Mouse (Mus musculus) spleen, adult 2 months (tissue): Measurements from ENCODE around the gene Cth. TPM values are rescaled to one million over a fixed set of nuclear protein-coding genes. Genes with fewer than 3 reads are reported as not detected.

Source experiments
- DNase-seq, 2 experiments: peaks; one replicate each; pipeline versions ENCODE4 v3.0.0 to v3.0.0-alpha.2; 2012 to 2021; ENCODE audit warnings: low spot score in 2 of 2, low read depth in 1 of 2
- H3K27ac ChIP-seq: fragments of 200-500 bp; 2 replicates; pipeline ENCODE4 v1.5.1; 2012; ENCODE audit warnings: low read length, inconsistent platforms; ENCODE audit not compliant: insufficient read depth
- H3K27me3 ChIP-seq: fragments of 200-500 bp; 2 replicates; pipeline ENCODE4 v1.6.1; 2012; ENCODE audit warnings: mild to moderate bottlenecking, moderate library complexity, low read length, inconsistent platforms; ENCODE audit not compliant: control insufficient read depth, insufficient read depth
- H3K36me3 ChIP-seq: fragments of 200-500 bp; 2 replicates; pipeline ENCODE4 v1.6.1; 2012; ENCODE audit warnings: mild to moderate bottlenecking, low read length, inconsistent platforms; ENCODE audit not compliant: control insufficient read depth, insufficient read depth
- H3K4me1 ChIP-seq: fragments of 200-500 bp; 2 replicates; pipeline ENCODE4 v1.6.1; 2011; ENCODE audit warnings: inconsistent platforms; ENCODE audit not compliant: control insufficient read depth, insufficient read depth, insufficient read length
- H3K4me3 ChIP-seq: fragments of 200-500 bp; 2 replicates; pipeline ENCODE4 v1.5.1; 2011; ENCODE audit warnings: mild to moderate bottlenecking, inconsistent platforms; ENCODE audit not compliant: insufficient read depth, insufficient read length; ENCODE audit errors: extremely low read depth
- CTCF ChIP-seq: fragments of 200-500 bp; IDR thresholded peaks from 2 replicates; pipeline ENCODE4 v1.5.1; 2011; ENCODE audit warnings: mild to moderate bottlenecking, inconsistent platforms; ENCODE audit not compliant: insufficient read depth, insufficient read length, insufficient replicate concordance; ENCODE audit errors: extremely low read depth
- POLR2A ChIP-seq: fragments of 200-500 bp; IDR thresholded peaks from 2 replicates; pipeline ENCODE4 v1.6.1; 2011; ENCODE audit warnings: low read depth, low read length, inconsistent platforms
- whole genome bisulfite sequencing: fragments of 180-500 bp; shearing (Covaris S2); methylation state at CpG from one replicate; pipeline ENCODE4 v1.1.7; 2018; 5-methylcytosine and 5-hydroxymethylcytosine counted together
- polyA plus RNA-seq: library from polyadenylated mRNA; depleted of rRNA; stranded (reverse); fragments of >200 nt; gene quantifications from 2 replicates; pipeline ENCODE4 v1.2.3, GENCODE M21; 2012; rRNA removed

Gene Cth
- 0.29 and 0.32 TPM in 2 replicates for polyA plus RNA-seq

DNA sequence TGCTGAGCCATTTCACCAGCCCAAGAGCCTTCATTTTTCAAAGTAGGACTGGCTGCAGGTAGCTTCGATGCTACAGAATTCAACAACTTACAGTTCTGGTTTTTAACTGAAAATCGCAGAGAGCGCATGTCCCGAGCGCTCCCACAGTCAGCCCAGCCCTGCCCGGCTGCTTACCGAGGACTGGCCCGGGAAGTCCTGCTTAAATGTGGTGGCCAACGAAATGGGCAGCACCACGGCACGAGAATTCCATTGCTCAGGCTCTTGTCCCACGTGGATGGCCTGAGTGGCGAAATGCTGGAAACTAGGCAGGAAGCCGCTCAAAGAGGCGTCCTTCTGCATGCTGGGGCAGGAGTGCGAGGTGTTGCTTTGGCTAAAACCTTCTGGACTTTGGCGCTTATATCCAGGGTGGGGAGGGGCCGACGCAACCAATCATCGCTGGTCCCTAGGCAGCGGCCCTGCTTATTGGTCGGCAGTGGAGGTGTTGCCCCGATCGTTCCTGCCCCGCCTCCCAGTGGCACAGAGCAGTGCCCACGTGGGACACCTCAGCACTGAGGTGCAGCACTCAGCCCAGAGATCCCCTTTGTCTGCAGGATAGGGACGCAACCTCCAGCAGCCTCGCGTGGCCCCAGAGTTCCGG is at the start of gene Cth:
Cth (minus strand) TSS at position 386 of the 637 bp plus-strand sequence.
- H3K27me3 ChIP-seq = peaks cover 5% of the 10 kb centered on the region; the same call in 1 of the 2 replicates
- no peak for TF ChIP-seq POLR2A
- no peak for TF ChIP-seq CTCF
- 1% methylated on average over 30 of the region's 30 CpGs for WGBS
- peak within 1 kb of the TSS; percentile 57 for H3K4me3 ChIP-seq
- peak in 1 of 2 experiments; percentile 66 for DNase-seq
- no peaks in the 10 kb centered on the region for H3K36me3 ChIP-seq
- H3K27ac ChIP-seq = no peak within 1 kb of the TSS
- H3K4me1 ChIP-seq = peaks cover 7% of the 10 kb centered on the region

DNA sequence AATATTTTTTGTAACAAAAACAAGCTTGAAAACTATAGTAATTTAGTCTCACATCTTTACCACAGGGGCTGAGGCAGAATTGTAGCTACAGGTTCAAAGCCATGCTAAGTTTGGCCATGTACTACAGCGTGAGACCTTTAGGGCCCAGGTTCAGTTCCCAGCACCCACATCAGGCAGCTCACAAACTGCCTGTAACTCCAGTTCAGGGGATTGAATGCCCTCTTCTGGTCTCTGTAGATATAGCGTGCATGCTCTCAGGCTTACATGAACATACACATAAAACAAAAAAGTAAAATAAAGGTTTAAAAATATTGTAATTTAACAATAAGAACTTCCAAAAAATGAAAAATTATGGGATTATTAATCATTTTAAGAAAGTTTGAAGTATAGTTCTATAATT is 48.4 kb upstream of the Cth start:
- Histone ChIP-seq H3K36me3 (peaks cover 3% of the 10 kb centered on the region; the same call in 1 of the 2 replicates), H3K27ac (no peak overlapping the region), H3K4me3 (no peak overlapping the region), H3K27me3 (no peaks in the 10 kb centered on the region), H3K4me1 (no peaks in the 10 kb centered on the region)
- 97% methylated on average over 2 of the region's 2 CpGs for WGBS
- no peak for TF ChIP-seq CTCF
- DNase-seq = no peak

DNA sequence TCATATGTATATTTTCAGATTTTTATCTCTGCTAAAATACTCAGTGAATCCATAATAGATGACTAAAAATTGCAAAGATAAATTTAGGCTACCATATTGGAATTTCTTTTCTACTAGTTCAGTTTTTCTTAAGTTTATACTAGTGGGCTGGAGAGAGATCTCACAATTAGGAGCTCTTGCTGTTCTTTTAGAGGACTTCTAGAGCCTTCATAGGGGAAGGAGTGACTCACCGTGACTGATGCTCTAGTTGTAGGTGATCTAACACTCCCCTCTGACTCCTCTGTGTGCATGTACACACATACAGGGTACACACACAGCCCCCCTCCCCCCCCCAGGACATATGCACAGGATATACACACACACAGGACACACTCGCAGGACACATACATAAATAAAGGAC is 46.3 kb upstream of the Cth start:
- 90% methylated on average over 2 of the region's 2 CpGs for WGBS
- TF ChIP-seq POLR2A = no peak
- no peak for DNase-seq
- Histone ChIP-seq H3K4me1 (no peaks in the 10 kb centered on the region), H3K27ac (no peak overlapping the region), H3K36me3 (peaks cover 3% of the 10 kb centered on the region; the same call in 1 of the 2 replicates), H3K27me3 (no peaks in the 10 kb centered on the region), H3K4me3 (no peak overlapping the region)

DNA sequence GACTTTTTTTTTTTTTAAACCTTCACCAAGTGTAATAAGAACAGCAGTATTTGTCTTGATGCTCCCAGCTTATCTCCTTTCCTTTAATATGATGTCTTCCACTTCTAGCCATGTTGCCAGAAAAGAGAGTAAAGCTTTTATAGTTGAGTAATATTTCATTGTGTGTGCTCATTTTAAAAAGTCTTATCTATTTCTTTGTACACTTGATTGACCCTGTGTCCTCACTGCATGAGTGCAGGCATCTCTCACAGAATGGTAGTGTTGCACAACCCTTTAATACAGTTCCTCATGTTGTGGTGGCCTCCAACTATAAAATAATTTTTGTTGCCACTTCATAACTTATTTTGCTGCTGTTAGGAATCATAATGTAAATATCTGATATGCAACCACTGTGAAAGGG is 32.4 kb upstream of the Cth start:
- peaks cover 3% of the 10 kb centered on the region; the same call in 1 of the 2 replicates for H3K36me3 ChIP-seq
- H3K27me3 ChIP-seq = no peaks in the 10 kb centered on the region
- no peak for TF ChIP-seq POLR2A
- no peak for TF ChIP-seq CTCF
- DNase-seq = no peak
- no peaks in the 10 kb centered on the region for H3K4me1 ChIP-seq
- H3K27ac ChIP-seq = no peak overlapping the region
- no peak overlapping the region for H3K4me3 ChIP-seq

DNA sequence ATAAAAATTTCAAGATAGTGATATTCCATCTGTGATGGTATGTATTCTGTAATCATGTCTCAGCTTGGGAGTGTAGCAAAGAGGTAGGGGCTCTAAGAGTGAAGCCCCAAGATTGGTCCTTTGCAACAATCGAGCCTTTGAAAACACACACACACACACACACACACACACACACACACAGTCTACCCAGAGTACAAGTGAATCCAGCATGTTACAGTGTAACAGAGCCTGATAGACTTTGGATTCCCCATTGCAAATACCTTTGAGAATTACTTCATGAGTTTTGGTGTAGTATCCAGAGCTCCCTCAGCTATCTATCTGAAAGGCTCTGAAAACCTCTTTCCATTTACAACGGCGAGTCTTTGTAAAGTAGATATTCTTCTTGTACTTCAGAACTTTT is 31.3 kb upstream of the Cth start:
- WGBS = 94% methylated on average over 3 of the region's 3 CpGs
- Histone ChIP-seq H3K27me3 (no peaks in the 10 kb centered on the region), H3K4me1 (no peaks in the 10 kb centered on the region), H3K27ac (no peak overlapping the region), H3K4me3 (no peak overlapping the region), H3K36me3 (no peaks in the 10 kb centered on the region)
- no peak for TF ChIP-seq CTCF
- TF ChIP-seq POLR2A = no peak
- no peak for DNase-seq

DNA sequence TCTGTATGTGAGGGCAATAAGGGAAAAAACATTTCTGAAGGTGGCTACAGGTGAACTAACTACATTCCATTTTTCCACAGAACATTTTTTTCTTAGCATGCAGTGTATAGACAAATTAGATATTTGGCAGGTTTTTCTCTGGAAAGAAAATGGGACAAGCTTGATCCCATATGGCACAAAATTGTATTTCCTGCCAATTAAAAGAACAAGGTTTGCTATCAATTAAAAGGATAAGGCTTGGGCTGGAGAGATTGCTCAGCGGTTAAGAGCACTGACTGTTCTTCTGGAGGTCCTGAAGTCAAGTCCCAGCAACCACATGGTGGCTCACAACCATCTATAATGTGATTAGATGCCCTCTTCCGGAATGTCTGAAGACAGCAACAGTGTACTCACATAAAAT is 30.6 kb upstream of the Cth start:
- TF ChIP-seq POLR2A (no peak), CTCF (no peak)
- no peak overlapping the region for H3K27ac ChIP-seq
- DNase-seq = no peak
- H3K36me3 ChIP-seq = no peaks in the 10 kb centered on the region
- H3K4me3 ChIP-seq = no peak overlapping the region
- WGBS = 86% methylated on average over 2 of the region's 2 CpGs
- no peaks in the 10 kb centered on the region for H3K4me1 ChIP-seq
- no peaks in the 10 kb centered on the region for H3K27me3 ChIP-seq

DNA sequence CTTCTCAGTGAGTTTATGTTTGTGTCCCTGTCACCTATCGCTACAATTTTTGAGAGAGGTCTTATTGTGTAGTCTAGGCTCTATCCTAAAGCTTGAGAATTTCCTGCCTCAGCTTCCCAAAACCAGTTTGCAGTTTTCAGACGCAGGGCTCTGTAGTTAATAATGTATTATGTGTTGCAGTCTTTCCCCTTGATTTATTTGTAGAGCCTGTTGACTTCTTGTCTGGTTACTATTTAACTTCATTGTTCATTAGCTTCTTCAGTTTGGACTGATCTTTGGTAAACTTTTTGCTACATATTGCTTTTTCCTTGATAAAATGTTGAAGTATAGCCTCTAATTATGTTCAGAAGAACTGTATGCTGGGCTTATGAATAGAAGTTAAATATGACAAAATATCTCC is 27.8 kb upstream of the Cth start:
- H3K27ac ChIP-seq = no peak overlapping the region
- no peak overlapping the region for H3K4me3 ChIP-seq
- WGBS = 97% methylated on average over 2 of the region's 2 CpGs
- TF ChIP-seq CTCF = no peak
- TF ChIP-seq POLR2A = no peak
- no peaks in the 10 kb centered on the region for H3K36me3 ChIP-seq
- no peaks in the 10 kb centered on the region for H3K27me3 ChIP-seq
- peaks cover 5% of the 10 kb centered on the region for H3K4me1 ChIP-seq
- no peak for DNase-seq
